Mouse (Mus musculus): ENCODE measurements at regions not wholly inside any gene's neighbourhood (a gene's known extent, or its start where the extent isn't known, plus 50 kb on each side); places are given as distances from the start of the nearest gene placed in this dataset.

- DNase-seq (ENCODE audit: low read depth), result no peak
Measured at GRCm38 (mm10) chr11:24341650-24342049, 263.8 kb downstream of the Bcl11a start.

DNA sequence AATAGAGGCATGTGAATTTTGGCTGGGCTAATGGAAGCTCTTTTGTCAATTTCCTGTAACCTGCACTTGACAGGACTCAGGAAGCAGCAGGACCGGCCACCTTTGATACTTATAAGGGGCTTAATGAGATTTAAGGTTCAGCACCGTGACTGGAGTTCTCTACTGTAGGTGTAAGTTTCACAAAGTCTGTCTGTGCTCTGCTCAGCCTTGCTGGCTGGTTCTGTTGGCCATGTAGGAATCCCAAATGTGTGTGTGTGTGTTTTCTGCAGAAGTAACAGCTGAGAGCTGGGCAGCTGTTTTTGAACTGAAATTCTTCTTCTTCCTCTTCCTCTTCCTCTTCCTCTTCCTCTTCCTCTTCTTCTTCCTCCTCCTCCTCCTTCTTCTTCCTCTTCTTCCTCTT is 264.3 kb downstream of the Bcl11a start:
- no peak for DNase-seq (ENCODE audit: low read depth)

DNA sequence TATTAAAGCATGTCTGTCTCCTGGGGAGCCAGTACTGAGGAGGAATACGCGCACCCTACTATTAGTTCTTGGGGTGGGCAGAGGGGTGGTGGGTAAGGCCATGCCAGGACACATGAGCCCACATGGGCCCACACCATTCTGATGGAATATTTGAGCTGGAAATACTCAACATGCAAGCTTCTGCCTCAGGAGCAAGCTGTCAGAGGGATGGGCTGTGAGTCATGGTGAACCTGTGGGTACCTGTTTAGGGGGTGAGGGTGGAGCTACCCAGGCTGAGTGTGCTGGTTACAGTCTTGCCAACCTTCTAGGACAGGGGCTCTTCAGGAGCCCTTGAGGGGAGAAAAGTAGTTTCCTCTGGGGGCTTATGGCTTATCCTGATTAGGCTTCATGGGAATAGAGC is 264.9 kb downstream of the Bcl11a start:
- no peak for DNase-seq (ENCODE audit: low read depth)

DNA sequence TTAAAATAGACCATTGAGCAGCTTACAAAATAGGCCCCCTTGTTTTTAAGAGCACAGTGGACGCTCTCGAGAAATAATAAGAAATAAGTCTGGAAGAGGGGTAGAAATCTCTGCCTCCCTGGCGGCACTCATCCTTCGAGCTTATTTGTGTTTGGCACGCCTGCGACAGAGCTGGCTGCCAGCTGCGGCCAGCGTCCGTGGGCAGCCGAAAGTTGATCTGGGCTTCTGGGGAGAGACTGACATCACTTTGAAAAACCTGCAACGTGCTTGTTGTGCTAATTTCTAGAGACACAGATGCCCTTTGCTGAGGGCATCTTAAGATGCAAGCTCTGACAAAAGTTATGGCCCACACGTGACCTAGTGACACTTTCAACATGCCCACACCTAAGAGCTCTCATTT is 269.4 kb downstream of the Bcl11a start:
- DNase-seq (ENCODE audit: low read depth), result no peak

DNA sequence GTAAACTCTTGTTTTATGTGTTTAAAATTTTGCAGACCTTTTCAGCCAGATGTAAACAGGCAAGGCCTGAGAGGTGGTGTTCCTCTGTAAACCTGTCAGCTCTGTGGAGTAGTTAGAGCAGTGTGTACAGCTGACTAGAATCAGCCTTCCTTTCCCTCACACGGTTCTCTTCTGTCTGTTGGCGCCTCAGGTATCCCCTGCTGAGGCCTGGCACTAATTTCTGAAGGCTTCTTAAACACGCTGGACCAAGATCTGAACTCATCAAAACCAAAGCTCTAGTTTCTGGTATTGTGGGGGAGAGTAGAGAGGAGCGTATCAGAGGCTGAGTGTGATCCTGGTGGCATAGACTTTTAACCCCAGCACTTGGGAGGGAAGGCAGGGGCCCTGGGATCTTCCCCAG is 270.9 kb downstream of the Bcl11a start:
- no peak for DNase-seq (ENCODE audit: low read depth)

DNA sequence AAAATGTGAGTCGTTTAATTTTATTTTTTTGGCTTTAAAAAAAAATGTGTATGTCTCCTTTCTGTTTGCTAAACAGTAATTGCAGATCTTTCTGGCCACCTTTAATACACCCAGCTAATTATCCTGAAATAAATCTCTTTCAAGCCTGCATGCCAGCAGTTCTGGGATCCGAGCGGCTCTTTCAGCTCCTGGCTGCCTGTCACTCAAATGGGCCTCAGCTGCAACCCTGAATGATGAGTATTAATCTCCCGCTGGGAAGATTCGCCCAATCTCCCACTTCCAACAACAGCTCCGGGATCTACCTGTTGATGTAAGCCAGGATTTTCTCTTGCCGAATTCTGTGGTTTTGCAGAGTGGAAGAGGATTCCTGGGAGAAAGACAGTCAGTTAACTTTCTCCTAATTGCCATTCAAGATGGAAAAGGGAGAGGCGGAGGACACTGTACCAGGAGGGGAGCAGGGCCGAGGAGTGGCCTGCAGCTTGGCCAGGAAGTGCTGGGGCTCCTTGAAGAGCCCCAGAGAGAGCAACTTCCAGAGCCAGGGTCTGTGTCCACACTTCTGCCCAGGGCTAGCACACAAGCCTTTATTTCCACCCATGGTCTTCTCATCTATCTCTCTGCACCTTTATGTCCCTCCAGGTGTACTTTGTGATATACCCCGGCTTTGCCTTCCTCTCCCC is 272.2 kb downstream of the Bcl11a start:
- DNase-seq (ENCODE audit: low read depth), result no peak

DNA sequence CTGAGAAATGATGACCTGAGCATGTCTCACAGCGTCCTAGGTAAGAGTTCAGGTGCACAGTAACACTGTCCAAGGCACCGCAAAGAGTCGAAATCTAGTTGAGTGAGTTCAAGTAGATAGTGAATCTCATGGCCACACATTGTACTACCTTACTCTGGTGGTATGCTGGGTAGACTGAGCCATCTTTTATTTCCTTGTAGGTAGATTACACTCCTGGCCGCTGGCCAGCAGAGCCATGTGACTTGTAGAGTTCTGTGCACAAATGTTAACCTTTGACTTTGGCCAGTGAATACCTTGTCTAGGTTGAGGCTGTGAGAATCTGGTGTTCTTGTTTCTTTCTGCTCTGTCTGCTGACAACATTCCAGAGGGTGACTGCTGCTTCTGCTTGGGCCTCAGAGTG is 273.0 kb downstream of the Bcl11a start:
- no peak for DNase-seq (ENCODE audit: low read depth)

DNA sequence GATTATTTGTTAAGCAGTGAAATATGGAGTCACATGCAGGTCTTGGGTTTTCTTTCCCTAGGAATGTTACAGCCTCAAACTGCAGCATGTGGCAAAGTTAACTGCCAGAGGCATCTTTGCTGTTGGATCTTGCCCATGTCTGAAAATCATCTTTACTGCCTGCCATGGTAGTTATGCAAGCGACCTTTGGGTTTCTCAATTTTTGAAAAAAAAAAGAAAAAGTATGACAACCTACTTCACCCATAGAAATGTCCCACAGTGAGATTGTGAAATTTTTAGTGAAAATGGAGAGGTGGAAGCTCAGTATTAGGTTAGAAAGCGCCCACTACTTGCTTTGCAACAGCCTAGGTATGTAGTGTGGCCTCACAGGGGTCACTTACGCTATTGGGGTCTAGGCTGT is 274.2 kb downstream of the Bcl11a start:
- no peak for DNase-seq (ENCODE audit: low read depth)

DNA sequence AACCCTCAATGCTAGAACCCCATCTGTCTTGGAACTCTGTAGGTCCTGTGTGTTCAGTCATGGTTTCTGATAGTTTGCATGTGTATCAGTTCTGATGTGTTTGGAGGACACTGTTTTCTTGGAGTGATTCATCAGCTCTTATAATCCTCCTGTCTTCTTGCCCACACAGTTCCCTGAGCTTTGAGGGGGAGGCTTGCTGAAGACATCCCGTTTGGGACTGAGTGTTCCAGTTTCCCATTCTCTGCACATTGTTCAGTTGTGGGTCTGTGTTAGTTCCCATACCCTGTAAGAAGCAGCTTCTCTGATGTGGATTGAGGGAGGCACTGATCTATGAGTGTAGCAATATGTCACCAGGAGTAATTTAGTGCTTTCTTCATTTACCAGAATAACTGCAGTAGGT is 275.2 kb downstream of the Bcl11a start:
- DNase-seq (ENCODE audit: low read depth), result no peak

DNA sequence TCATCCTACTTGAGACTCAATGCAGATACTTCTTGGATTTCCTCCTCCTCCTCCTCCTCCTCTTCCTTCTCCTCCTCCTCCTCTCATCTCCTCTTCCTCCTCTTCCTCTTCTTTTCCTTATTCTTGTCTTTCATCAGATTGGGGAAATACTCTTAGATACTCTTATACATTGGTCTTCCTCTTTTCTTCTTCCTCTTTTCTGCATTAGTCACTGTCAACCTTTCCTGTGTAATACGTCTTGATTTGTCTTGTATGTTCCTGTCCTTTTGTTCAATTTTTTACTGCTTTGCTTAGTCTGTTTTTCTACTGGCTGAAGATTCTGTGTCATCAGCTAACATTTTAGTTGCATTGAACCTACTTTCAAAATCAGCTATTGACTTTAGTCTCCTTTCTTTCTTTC is 279.5 kb downstream of the Bcl11a start:
- no peak for DNase-seq (ENCODE audit: low read depth)

- DNase-seq (ENCODE audit: low read depth), result no peak
Measured at GRCm38 (mm10) chr11:24359086-24359485, 281.2 kb downstream of the Bcl11a start.

DNA sequence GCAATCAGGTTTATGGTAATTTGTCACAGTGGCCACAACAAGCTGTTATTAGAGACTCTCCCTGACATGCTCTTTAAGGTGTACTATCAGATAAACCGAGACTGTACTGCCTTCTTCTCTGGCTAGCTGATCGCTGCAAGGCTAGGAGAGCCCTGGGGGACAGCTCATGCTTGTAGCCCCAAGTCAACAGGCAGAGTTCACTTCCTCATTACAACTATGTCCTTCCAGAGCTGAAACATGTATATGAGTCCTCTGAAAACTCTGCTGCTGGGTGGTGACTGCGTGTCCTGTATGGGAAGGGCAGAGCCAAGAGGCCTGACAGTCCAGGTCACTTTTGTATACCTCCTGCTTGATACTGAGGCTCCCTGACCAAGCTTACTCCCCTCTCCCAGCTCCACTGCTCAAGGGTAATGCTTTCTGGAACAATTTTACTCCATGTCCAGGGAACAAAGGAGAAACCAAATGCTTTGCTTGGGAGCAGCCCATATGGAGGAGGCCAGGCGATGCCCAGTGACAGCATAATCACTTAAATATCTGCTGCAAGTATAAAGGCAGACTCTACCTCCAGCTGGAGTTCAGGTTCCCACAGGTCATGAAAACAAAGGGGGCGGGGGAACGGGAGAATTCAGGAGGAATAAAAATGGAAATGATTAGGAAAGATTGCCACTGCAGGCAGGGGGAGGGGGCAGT is 284.3 kb downstream of the Bcl11a start:
- no peak for DNase-seq (ENCODE audit: low read depth)

GRCm38 (mm10) chr11:24362688-24363035 is 284.8 kb downstream of the Bcl11a start:
- no peak for DNase-seq (ENCODE audit: low read depth)

DNA sequence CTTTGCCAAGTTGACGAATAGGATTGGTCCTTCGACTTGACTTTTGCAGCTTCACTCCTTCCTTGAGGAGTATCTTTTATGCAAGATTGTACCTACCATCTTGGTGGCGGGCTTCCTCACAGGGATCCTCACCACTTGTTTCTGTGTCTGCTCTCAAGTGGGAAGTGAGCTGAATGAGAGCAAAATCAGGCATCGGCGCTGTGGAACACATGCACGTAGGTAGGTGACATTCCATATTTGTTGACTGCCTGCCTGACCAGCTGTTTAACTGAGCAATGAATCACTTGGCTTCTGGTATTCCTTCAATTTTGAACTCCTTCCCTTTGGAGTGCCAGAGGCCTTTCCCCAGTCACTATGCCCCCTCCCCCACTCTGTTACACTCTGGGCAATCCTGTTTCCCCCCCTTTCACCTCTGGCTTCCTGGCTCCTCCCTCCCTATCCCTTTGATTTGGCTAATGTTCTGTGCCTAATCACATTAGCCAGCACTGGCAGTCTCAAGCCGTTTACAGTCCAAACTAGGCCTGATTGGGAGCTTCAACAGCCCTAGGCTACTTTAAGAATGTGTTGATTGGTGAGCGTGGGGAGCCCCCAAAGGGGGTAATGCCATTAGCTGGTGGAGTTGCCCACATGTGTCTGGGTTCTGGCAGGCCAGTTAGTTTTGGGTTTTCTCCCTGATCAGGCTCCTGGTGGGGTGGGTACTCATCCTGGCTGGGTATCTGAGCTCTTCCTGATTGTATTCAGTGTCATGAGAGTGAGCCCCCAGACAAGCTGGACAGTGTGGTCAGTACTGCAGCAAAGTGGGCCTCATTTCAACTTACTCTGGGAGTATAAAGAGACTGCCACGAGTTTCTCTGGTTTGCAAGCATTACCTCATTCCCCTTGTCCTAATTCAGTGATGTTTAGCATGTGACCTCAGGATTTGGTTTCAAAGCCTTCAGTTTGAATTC is 285.8 kb downstream of the Bcl11a start:
- DNase-seq (ENCODE audit: low read depth), result no peak

GRCm38 (mm10) chr11:24370198-24370860 is 292.5 kb downstream of the Bcl11a start:
- no peak for DNase-seq (ENCODE audit: low read depth)

DNA sequence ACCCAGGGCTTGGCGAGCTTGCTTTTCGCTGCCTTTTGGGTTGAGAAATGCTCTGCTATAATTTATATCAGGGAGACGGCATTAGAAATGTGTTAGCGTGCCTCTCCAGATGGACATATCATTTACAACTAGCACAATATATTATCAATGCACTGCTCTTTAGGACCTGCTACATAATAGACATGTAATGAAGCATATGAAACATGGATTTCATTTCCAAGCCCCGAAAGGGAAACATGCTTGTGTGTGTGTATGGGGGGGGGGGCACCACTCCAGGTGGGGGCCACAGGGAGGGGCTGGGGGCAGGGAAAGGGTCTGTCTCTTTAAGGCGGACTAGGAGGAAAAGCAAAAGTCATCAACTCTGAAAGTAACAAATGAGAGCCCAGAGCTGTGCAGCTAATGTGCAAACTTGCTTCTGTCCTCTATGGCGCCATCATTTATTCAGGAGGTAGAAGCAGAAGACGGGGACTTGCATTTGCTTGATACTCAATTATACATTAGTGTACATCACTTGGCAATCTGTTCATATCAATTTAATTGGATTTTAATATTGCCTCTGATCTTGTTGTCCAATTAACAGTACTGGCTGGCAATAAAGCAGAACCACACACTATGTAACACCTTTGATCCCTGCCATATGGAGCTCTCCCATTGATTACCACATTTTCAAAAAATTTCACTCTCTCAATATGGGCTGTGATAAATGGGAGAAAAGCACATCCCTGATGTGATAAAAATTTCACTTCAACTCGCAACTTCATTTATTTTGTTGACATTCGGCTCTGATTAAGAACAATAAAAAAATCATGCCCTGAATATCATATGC is 293.2 kb downstream of the Bcl11a start:
- no peak for DNase-seq (ENCODE audit: low read depth)

GRCm38 (mm10) chr11:24371687-24371950 is 293.8 kb downstream of the Bcl11a start:
- DNase-seq (ENCODE audit: low read depth), result no peak

DNA sequence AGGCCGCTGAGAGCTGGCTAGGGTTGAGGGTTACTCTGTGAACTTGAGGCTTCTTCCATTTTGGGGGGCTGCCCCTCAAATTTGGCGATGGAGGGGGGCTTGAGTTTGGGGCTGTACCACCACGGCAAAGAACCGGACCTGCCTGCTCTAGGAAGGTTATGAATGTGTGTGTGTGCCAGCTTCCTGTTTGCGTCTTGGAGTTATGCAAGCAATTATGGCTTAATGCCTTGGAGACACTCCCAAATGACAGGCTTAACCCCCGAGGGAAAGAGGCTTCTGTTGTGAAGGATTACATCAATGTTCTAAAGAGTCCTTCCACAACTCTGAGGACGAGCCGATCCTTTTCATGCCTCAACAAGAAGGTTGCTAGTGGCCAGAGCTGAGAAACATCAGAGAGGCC is 294.1 kb downstream of the Bcl11a start:
- DNase-seq (ENCODE audit: low read depth), result peak; percentile 29

- DNase-seq (ENCODE audit: low read depth), result no peak
Measured at GRCm38 (mm10) chr11:24372616-24373015, 294.8 kb downstream of the Bcl11a start.

DNA sequence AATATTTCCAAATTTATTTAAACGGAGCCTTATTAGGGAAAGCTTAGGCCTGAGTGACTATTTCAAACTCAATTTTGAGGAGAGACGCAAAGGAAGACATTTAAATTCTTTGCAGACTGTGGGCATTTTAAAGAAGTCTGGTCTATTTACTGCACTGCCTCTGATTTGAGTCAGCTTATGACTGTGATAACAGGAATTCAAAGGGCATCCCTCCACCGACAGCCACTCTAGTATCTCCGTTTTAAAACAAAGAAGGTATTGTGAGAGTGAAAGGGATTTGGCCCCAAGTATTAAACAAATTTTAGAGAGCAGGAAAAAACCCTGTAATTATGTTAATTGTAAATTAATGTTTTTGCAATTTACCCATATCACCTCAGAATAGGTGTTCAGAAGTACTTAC is 295.4 kb downstream of the Bcl11a start:
- peak; percentile 63 for DNase-seq (ENCODE audit: low read depth)

GRCm38 (mm10) chr11:24377530-24377929 is 299.7 kb downstream of the Bcl11a start:
- DNase-seq (ENCODE audit: low read depth), result no peak

DNA sequence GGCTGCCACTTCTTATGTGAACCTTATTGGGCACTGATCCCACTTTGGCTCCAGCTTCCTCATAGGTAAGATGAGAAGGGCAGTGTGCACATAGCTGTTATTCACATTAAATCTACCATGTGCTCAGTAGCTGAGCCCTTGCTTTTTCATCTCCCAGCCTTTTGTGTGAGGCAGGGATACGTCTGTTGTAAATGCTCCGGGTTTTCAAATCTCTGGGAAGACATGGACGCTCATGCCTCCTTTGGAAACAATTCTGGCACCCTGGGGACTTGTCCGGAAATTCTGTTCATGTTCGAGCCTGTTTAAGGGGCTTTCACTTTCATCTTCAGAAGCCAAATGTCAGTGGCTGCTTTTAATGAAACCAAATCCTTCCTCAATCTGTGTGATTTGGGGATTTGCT is 312.7 kb downstream of the Bcl11a start:
- no peak for DNase-seq (ENCODE audit: low read depth)
